Mouse (Mus musculus) megakaryocyte, embryonic 14.5 days (primary cell): ENCODE results near the gene Dhrs9.

Experiments
- FLI1 ChIP-seq: IDR thresholded peaks from 2 replicates; pipeline ENCODE4 v1.6.1; 2012; ENCODE audit warnings: low read length, inconsistent platforms, mixed read lengths
- GATA1 ChIP-seq: IDR thresholded peaks from 3 replicates; pipeline ENCODE4 v1.6.1; 2012; ENCODE audit warnings: mixed read lengths, low read length, inconsistent platforms, borderline replicate concordance

GRCm38 (mm10) chr2:69427141-69427540 lies 46.9 kb downstream of the Dhrs9 start:
- no peak for TF ChIP-seq GATA1
- no peak for TF ChIP-seq FLI1
